Mouse (Mus musculus) embryonic facial prominence, embryonic 10.5 days (tissue): ENCODE measurements at regions not wholly inside any gene's neighbourhood (a gene's known extent, or its start where the extent isn't known, plus 50 kb on each side); places are given as distances from the start of the nearest gene placed in this dataset.

ENCODE experiments used
- DNase-seq: peaks from one replicate; pipeline ENCODE4 v3.0.0-alpha.2; 2017; ENCODE audit warnings: low spot score
- H3K27ac ChIP-seq: fragments of 300-500 bp; sonication (generic); replicated peaks from 2 replicates; pipeline ENCODE4 v1.5.1; 2016; ENCODE audit warnings: mild to moderate bottlenecking
- H3K27me3 ChIP-seq: fragments of 300-500 bp; sonication (generic); replicated peaks from 2 replicates; pipeline ENCODE4 v1.6.1; 2016; ENCODE audit warnings: low read depth, mild to moderate bottlenecking; ENCODE audit not compliant: poor library complexity, severe bottlenecking
- H3K36me3 ChIP-seq: fragments of 300-500 bp; sonication (generic); replicated peaks from 2 replicates; pipeline ENCODE4 v1.6.1; 2016; ENCODE audit warnings: mild to moderate bottlenecking, moderate library complexity
- H3K4me1 ChIP-seq: fragments of 300-500 bp; sonication (generic); 2 replicates; pipeline ENCODE4 v1.6.1; 2016
- H3K4me3 ChIP-seq: fragments of 300-500 bp; sonication (generic); 2 replicates; pipeline ENCODE4 v1.5.1; 2016; ENCODE audit warnings: mild to moderate bottlenecking, moderate library complexity
- H3K9me3 ChIP-seq: fragments of 300-500 bp; sonication (generic); 2 replicates; pipeline ENCODE4 v1.6.1; 2016; ENCODE audit warnings: mild to moderate bottlenecking
- WGBS: fragments of 180-500 bp; shearing (Covaris S2); methylation state at CpG from one replicate; pipeline ENCODE4 v1.1.7; 2016; 5-methylcytosine and 5-hydroxymethylcytosine counted together

DNA sequence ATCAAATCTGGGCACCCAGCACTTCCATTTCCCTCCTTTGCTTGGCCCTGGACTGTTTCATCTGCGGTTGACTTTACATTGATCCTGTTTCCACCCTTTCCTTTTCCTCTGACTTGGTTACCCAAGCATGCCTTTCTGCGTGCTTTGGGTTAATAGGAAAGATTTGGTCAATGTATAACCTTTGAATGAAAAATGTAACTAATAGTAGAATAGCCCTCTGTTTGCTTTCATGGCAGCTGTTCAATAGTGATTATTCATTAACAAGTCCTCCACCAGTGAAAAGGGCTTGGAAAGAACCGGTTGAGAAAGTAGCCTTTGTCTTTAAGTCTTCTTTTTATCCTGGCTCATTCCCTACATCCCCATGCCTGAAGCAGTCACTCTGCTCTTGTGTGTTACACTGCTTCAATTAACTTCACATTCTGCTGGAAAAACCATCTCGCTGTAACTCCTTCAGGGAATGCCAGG is 76.4 kb upstream of the Speer4f2 start:
- Histone ChIP-seq H3K27ac (no peak overlapping the region), H3K4me3 (no peak overlapping the region), H3K27me3 (no peaks in the 10 kb centered on the region), H3K9me3 (no peaks in the 10 kb centered on the region), H3K36me3 (no peaks in the 10 kb centered on the region), H3K4me1 (no peaks in the 10 kb centered on the region)
- no peak for DNase-seq
- WGBS, result 47% methylated on average over 4 of the region's 4 CpGs

DNA sequence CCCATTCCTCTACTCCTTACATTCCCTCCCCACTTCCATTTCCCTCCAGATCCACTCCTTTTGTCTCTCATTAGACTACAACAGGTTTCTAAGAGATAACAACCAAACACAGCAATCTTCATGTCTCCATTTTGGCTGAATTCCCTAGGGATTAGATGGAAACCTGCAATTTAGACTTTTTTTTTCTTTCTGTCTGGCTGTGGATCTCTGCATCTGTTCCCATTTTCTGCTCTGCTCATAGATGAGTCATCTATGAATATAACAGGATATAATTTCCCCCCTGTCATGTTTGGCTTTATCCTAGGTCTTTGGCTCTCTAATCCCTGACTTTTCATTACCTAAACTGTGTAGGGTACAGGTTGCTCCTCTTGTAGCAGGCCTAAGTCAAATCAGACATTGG is 73.1 kb upstream of the Speer4f2 start:
- H3K36me3 ChIP-seq, result no peaks in the 10 kb centered on the region
- no peak overlapping the region for H3K27ac ChIP-seq
- no peak overlapping the region for H3K4me3 ChIP-seq
- H3K27me3 ChIP-seq, result no peaks in the 10 kb centered on the region
- H3K4me1 ChIP-seq, result no peaks in the 10 kb centered on the region
- DNase-seq, result no peak
- H3K9me3 ChIP-seq, result no peaks in the 10 kb centered on the region

DNA sequence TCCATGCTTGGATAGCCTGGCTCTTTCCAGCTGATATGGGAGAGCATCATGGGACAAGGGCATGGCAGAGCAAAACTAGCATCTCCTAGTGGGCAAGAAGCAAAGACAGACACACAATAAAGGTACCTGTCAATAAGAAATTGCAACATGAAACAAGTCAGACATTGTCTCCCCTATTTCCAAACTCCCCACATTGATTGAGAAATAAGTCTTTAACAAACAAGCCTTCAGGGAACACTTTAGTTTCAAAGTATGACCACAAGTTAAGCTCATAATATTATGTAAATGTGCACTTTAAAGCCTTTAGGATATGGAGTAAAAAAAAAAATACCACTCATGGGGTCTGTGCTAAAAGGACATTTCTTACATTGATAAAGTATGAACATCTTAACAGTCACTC is 51.5 kb upstream of the Speer4f2 start:
- Histone ChIP-seq H3K27ac (no peak overlapping the region), H3K27me3 (no peaks in the 10 kb centered on the region), H3K36me3 (no peaks in the 10 kb centered on the region), H3K4me1 (no peaks in the 10 kb centered on the region), H3K4me3 (no peak overlapping the region), H3K9me3 (no peaks in the 10 kb centered on the region)
- DNase-seq, result no peak
